Mouse (Mus musculus) limb, embryonic 11.5 days (tissue): ENCODE measurements at regions not wholly inside any gene's neighbourhood (a gene's known extent, or its start where the extent isn't known, plus 50 kb on each side); places are given as distances from the start of the nearest gene placed in this dataset.

ENCODE experiments used
- ATAC-seq: fragments of 200-750 bp; cut with Nextera tagmentation; 2 replicates; pipeline ENCODE4 v1.8.0; 2017; ENCODE audit warnings: low read depth; ENCODE audit not compliant: insufficient number of reproducible peaks, low FRiP score, low TSS enrichment
- DNase-seq: peaks from one replicate; pipeline ENCODE4 v3.0.0-alpha.2; 2015; ENCODE audit warnings: low spot score
- H3K27ac ChIP-seq: fragments of 300-500 bp; sonication (generic); replicated peaks from 2 replicates; pipeline ENCODE4 v1.5.1; 2014; ENCODE audit warnings: low read depth, mild to moderate bottlenecking, low read length
- H3K27me3 ChIP-seq: fragments of 300-500 bp; sonication (generic); 2 replicates; pipeline ENCODE4 v1.6.1; 2014; ENCODE audit warnings: mild to moderate bottlenecking, low read length, mixed read lengths; ENCODE audit not compliant: control insufficient read depth, insufficient read depth
- H3K36me3 ChIP-seq: fragments of 300-500 bp; sonication (generic); 2 replicates; pipeline ENCODE4 v1.6.1; 2014; ENCODE audit warnings: mild to moderate bottlenecking, low read length, moderate library complexity, mixed read lengths; ENCODE audit not compliant: control insufficient read depth, insufficient read depth
- H3K4me1 ChIP-seq: fragments of 300-500 bp; sonication (generic); 2 replicates; pipeline ENCODE4 v1.6.1; 2014; ENCODE audit warnings: low read length, mixed read lengths; ENCODE audit not compliant: control insufficient read depth, insufficient read depth
- H3K4me2 ChIP-seq: fragments of 300-500 bp; sonication (generic); 2 replicates; pipeline ENCODE4 v1.6.1; 2014; ENCODE audit warnings: low read depth, mild to moderate bottlenecking, moderate library complexity; ENCODE audit not compliant: severe bottlenecking
- H3K4me3 ChIP-seq: fragments of 300-500 bp; sonication (generic); 2 replicates; pipeline ENCODE4 v1.5.1; 2014; ENCODE audit warnings: low read depth, low read length
- H3K9ac ChIP-seq: fragments of 300-500 bp; sonication (generic); 2 replicates; pipeline ENCODE4 v1.6.1; 2014; ENCODE audit warnings: mild to moderate bottlenecking, low read length
- H3K9me3 ChIP-seq: fragments of 300-500 bp; sonication (generic); 2 replicates; pipeline ENCODE4 v1.6.1; 2016; ENCODE audit warnings: low read length; ENCODE audit not compliant: control insufficient read depth
- WGBS: fragments of 180-500 bp; shearing (Covaris S2); extraction: QIAGEN DNeasy Blood & Tissue Kit; methylation state at CpG from one replicate; pipeline ENCODE4 v1.1.7; 2014; 5-methylcytosine and 5-hydroxymethylcytosine counted together

- Histone ChIP-seq H3K4me3 (no peak overlapping the region), H3K9ac (no peak overlapping the region), H3K27me3 (peaks cover 8% of the 10 kb centered on the region; the same call in 1 of the 2 replicates), H3K9me3 (no peaks in the 10 kb centered on the region), H3K27ac (no peak overlapping the region; the same call in 1 of the 2 replicates), H3K4me1 (peaks cover 27% of the 10 kb centered on the region), H3K36me3 (no peaks in the 10 kb centered on the region), H3K4me2 (no peak overlapping the region)
- no peak for DNase-seq
- ATAC-seq: no peak
- WGBS: 60% methylated on average over 4 of the region's 4 CpGs
These were observed 77.4 kb upstream of the Pja1 start for GRCm38 (mm10) chrX:99548284-99549019.

- Histone ChIP-seq H3K4me3 (no peak overlapping the region), H3K9me3 (no peaks in the 10 kb centered on the region), H3K27ac (no peak overlapping the region), H3K36me3 (no peaks in the 10 kb centered on the region), H3K4me1 (peaks cover under 1% of the 10 kb centered on the region; the same call in 1 of the 2 replicates), H3K27me3 (peaks cover 11% of the 10 kb centered on the region), H3K9ac (no peak overlapping the region), H3K4me2 (no peak overlapping the region)
- ATAC-seq (no peak), DNase-seq (no peak)
- 89% methylated on average over 4 of the region's 4 CpGs for WGBS
These were observed 73.3 kb upstream of the Pja1 start for GRCm38 (mm10) chrX:99544410-99544809.

DNA sequence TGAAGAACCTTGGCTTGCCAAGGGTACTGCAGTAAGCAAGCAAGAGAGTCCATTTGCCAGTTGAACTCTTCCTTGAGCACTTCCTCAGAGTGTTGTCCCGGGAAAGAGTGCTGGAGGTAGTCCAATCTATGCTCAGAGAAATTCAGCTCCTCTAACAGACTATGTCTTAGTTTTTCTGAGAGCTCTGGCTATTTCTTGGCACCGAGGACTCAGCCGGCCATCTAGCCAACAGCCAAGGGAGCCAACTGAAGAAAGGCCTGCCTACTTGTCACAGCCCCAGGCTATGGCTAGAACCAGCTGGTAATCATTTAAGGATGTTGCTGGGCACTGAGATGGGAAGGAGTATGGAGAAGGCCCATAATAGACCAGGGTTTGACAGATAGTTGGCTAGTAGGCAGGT, 70.8 kb upstream of the Pja1 start:
- Histone ChIP-seq H3K9me3 (no peaks in the 10 kb centered on the region), H3K27ac (no peak overlapping the region), H3K27me3 (peaks cover 11% of the 10 kb centered on the region), H3K36me3 (no peaks in the 10 kb centered on the region), H3K9ac (no peak overlapping the region), H3K4me3 (no peak overlapping the region), H3K4me1 (no peaks in the 10 kb centered on the region), H3K4me2 (no peak overlapping the region)
- WGBS: 85% methylated on average over 3 of the region's 3 CpGs
- ATAC-seq: no peak
- DNase-seq: no peak

DNA sequence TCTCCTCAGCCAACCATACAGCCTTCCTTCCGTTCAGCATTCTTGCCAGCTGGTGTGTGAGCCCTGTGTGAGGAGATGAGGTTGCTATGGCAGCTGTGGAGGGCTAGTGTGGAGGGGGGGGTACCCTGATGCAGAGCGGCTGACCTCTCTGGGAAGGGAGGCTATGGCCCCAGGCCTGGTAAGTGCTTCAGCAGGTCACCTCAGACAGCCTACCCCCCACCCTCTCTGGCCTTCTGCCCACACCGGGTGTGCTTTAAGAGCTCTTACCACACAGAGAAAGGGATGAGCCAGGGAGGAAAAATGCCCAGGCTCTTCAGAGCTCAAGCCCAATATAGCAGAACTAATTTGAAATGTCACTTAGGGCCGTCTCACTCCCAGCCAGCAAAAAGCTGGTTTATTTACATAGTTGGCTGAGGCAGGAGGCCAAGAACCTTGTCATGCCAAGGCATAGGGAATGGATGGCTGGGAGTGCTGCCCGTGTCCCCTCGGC, 69.1 kb upstream of the Pja1 start:
- no peaks in the 10 kb centered on the region for H3K9me3 ChIP-seq
- no peaks in the 10 kb centered on the region for H3K4me1 ChIP-seq
- H3K27me3 ChIP-seq: peaks cover 12% of the 10 kb centered on the region
- no peak for ATAC-seq
- H3K4me2 ChIP-seq: no peak overlapping the region
- H3K27ac ChIP-seq: no peak overlapping the region
- no peak for DNase-seq
- no peaks in the 10 kb centered on the region for H3K36me3 ChIP-seq
- H3K4me3 ChIP-seq: no peak overlapping the region
- no peak overlapping the region for H3K9ac ChIP-seq
- 63% methylated on average over 6 of the region's 6 CpGs for WGBS

DNA sequence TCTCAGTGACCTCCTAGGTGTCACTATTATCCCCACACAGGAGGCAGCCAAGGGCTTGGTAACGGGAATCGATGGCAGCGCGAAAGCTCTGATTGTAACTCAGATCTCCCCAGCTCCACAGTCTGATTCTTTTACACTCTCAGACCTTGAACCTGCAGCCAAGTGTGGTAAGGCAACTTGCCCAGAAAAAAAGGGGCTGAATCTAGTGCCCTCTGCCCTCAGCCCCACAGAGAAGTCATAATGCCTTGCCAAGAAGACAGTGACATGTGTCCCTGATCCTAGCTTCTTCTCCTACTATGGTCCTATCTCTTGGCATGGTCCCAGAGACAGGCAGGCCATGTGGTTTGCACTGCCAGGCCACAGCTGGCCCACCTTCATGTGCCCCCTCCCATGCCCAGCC, 68.6 kb upstream of the Pja1 start:
- 91% methylated on average over 4 of the region's 4 CpGs for WGBS
- H3K36me3 ChIP-seq: no peaks in the 10 kb centered on the region
- H3K4me1 ChIP-seq: no peaks in the 10 kb centered on the region
- no peak overlapping the region for H3K9ac ChIP-seq
- no peak overlapping the region for H3K27ac ChIP-seq
- DNase-seq: no peak
- H3K4me3 ChIP-seq: no peak overlapping the region
- H3K9me3 ChIP-seq: no peaks in the 10 kb centered on the region
- ATAC-seq: no peak
- peaks cover 16% of the 10 kb centered on the region for H3K27me3 ChIP-seq
- H3K4me2 ChIP-seq: no peak overlapping the region

DNA sequence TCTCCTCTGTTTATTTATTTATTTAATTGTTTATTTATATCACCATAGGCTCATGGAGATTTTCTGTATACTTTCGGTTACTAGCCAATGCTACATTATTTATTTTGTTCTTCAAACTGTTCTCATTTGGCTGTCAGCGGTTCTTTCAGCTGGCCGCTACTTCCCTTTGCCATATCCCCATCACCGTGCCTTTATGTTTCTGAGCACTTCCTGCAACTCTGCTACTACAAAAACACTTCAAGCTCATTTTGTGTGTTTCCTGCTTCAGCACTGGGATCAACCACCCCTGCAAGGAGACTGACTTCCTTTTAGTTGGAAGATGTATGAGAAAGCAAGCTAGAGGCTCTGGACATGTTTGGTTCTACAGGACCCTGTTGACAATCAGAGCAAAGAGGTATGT, 66.7 kb upstream of the Pja1 start:
- 82% methylated on average over 4 of the region's 4 CpGs for WGBS
- H3K4me3 ChIP-seq: no peak overlapping the region
- H3K36me3 ChIP-seq: no peaks in the 10 kb centered on the region
- H3K27ac ChIP-seq: no peak overlapping the region
- H3K4me2 ChIP-seq: no peak overlapping the region
- H3K9ac ChIP-seq: no peak overlapping the region
- DNase-seq: no peak
- no peaks in the 10 kb centered on the region for H3K4me1 ChIP-seq
- H3K9me3 ChIP-seq: no peaks in the 10 kb centered on the region
- H3K27me3 ChIP-seq: peaks cover 17% of the 10 kb centered on the region
- no peak for ATAC-seq

DNA sequence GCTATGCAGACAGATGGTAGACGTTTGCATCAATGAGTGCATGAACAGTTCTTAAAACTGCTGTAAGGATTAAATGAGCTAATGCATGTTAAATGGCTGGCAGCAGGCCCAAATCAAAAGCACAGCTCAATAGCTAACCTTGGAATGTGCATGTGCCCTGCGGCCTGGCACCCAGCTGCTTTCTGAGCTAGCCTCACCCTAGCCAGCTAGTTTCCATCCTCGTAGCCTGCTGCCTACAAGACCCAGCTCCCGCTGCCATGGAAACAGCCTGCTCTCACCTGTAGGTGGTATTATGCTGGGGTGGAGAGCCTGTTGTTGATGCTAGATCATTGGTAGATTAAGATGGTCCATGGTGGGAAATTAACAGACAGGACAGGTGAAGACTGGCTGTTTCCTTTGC, 63.8 kb upstream of the Pja1 start:
- Histone ChIP-seq H3K4me2 (no peak overlapping the region), H3K4me3 (no peak overlapping the region), H3K27me3 (peaks cover 16% of the 10 kb centered on the region), H3K36me3 (no peaks in the 10 kb centered on the region), H3K4me1 (no peaks in the 10 kb centered on the region), H3K27ac (no peak overlapping the region), H3K9me3 (no peaks in the 10 kb centered on the region), H3K9ac (no peak overlapping the region)
- no peak for ATAC-seq
- WGBS: 79% methylated on average over 4 of the region's 4 CpGs
- no peak for DNase-seq

DNA sequence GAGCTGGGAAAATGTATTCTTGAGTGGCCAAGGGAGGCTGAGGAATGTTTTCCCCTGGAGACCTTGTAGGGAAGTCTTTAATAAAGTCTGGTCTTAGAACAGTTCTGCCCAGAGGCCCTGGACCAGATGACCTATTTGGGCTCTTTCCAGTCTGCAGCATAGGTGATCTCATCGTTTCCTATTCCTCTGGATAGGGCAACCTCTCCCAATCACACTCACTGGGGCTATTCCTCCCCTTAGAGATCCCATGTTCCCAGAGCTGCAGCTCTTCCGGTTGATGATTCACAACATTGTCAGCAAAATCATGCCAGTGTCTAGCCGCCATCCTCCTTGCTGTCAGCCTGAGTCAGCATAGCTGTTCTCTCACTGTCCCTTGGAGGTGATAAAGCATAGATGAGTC, 60.1 kb upstream of the Pja1 start:
- H3K4me2 ChIP-seq: no peak overlapping the region
- ATAC-seq (no peak), DNase-seq (no peak)
- WGBS: 82% methylated on average over 3 of the region's 3 CpGs
- peaks cover 15% of the 10 kb centered on the region for H3K27me3 ChIP-seq
- no peaks in the 10 kb centered on the region for H3K36me3 ChIP-seq
- no peak overlapping the region for H3K27ac ChIP-seq
- H3K9ac ChIP-seq: no peak overlapping the region
- no peaks in the 10 kb centered on the region for H3K4me1 ChIP-seq
- H3K4me3 ChIP-seq: no peak overlapping the region
- no peaks in the 10 kb centered on the region for H3K9me3 ChIP-seq

- Histone ChIP-seq H3K4me3 (no peak overlapping the region), H3K9me3 (no peaks in the 10 kb centered on the region), H3K9ac (no peak overlapping the region), H3K4me1 (no peaks in the 10 kb centered on the region), H3K27me3 (peaks cover 18% of the 10 kb centered on the region), H3K27ac (no peak overlapping the region), H3K4me2 (no peak overlapping the region), H3K36me3 (no peaks in the 10 kb centered on the region)
- DNase-seq (no peak), ATAC-seq (no peak)
- 79% methylated on average over 7 of the region's 7 CpGs for WGBS
These were observed 59.4 kb upstream of the Pja1 start for GRCm38 (mm10) chrX:99530511-99530910.
